Mouse (Mus musculus): Measurements from ENCODE around the gene Cldn22. TPM values are rescaled to one million over a fixed set of nuclear protein-coding genes. Genes with fewer than 3 reads are reported as not detected.
A peak's percentile ranks its signal among the peaks of the same experiment; 100 is the strongest.

Gene Cldn22
- polyA plus RNA-seq, 1 experiment from 2014 or later, result not detected

DNA sequence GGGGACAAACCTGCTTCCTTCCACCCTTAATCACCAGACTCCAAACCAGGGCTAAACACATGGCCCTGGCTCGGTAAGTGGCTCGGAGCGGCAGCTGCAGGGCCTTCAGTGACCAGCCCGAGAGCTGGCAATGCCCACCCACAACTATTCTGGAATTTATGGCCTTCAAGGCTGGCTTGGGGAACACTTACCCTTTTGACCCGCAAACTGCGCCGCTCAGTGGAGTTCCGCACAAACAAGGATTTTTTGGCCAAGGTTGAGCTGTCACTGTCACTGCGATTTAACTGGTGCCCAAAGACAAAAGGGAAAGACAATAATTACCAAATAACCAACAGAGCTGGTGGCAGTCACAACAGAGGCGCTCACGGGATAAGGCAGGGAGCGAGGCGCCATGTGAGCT lies 21.7 kb downstream of the Cldn22 start:
- H3K4me2 ChIP-seq (ENCODE audit: low read depth, low read length), result no peak overlapping the region
- TF ChIP-seq CTCF (IDR thresholded peaks at IDR 0.05; ENCODE audit: low read depth) (no peak), EP300 (IDR thresholded peaks at IDR 0.05; ENCODE audit: low read depth) (no peak)
- DNase-seq (no peak), ATAC-seq (no peak)
- peaks cover 25% of the 10 kb centered on the region for H3K36me3 ChIP-seq (replicated peaks; ENCODE audit: insufficient read depth, low read length)
- no peak overlapping the region for H3K27ac ChIP-seq (ENCODE audit: low read depth)
- no peaks in the 10 kb centered on the region for H3K27me3 ChIP-seq (ENCODE audit: insufficient read depth, low read length)
- 90% methylated on average over 13 of the region's 13 CpGs for WGBS (ENCODE audit: insufficient replicate concordance)
- no peaks in the 10 kb centered on the region for H3K9me3 ChIP-seq (ENCODE audit: low read length)
- no peaks in the 10 kb centered on the region for H3K4me1 ChIP-seq (ENCODE audit: insufficient read depth)
- H3K9ac ChIP-seq (replicated peaks), result no peak overlapping the region
- no peak overlapping the region for H3K4me3 ChIP-seq (ENCODE audit: low read depth, low read length)

DNA sequence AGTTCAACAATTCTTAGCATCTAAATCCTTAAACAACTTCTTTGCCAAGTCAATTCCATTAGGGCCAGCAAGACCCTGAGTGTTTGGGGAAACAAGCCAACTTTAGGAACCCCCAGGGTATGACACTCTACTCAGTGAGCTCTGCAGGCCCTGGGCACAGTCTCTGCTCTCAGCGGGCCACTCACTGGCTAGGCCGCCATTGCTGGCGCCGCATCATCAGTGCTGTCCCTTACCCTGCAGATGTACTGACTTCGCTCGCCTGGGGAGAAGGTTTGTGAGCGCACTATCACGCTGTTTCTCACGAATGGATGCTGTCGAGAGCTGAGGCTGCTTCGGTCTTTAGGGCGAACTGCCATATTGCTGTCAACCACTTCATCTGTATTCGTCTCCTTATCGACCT lies 22.9 kb downstream of the Cldn22 start:
- WGBS (ENCODE audit: insufficient replicate concordance), result 86% methylated on average over 14 of the region's 14 CpGs
- H3K27ac ChIP-seq (ENCODE audit: low read depth), result no peak overlapping the region

DNA sequence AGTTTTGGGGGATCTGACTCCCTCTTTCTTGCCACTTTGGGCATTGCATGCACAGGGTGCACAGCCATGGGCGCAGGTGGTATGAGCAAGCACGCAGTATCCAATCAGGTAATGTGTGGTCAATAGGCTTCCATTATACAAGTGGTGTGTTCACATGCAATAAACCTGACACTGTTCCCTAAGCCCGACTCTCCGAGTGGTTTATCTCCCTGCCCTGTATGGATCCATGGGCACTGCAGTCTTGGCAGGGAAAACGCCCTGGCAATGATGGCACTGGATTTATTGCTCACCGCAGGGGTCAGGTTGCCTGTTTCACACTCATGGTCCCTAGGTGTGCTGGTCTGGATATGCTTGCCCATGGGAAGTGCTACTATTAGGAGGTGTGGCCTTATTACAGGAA lies 23.6 kb downstream of the Cldn22 start:
- TF ChIP-seq EP300 (IDR thresholded peaks at IDR 0.05; ENCODE audit: low read depth) (no peak), CTCF (IDR thresholded peaks at IDR 0.05; ENCODE audit: low read depth) (no peak)
- peaks cover 23% of the 10 kb centered on the region for H3K36me3 ChIP-seq (replicated peaks; ENCODE audit: insufficient read depth, low read length)
- 83% methylated on average over 6 of the region's 6 CpGs for WGBS (ENCODE audit: insufficient replicate concordance)
- ATAC-seq (no peak), DNase-seq (no peak)
- no peaks in the 10 kb centered on the region for H3K27me3 ChIP-seq (ENCODE audit: insufficient read depth, low read length)
- H3K4me3 ChIP-seq (ENCODE audit: low read depth, low read length), result no peak overlapping the region
- H3K9ac ChIP-seq (replicated peaks), result no peak overlapping the region
- H3K27ac ChIP-seq (ENCODE audit: low read depth), result no peak overlapping the region
- no peak overlapping the region for H3K4me2 ChIP-seq (ENCODE audit: low read depth, low read length)
- H3K9me3 ChIP-seq (ENCODE audit: low read length), result no peaks in the 10 kb centered on the region
- H3K4me1 ChIP-seq (ENCODE audit: insufficient read depth), result no peaks in the 10 kb centered on the region

More for the DNA sequence above, 22.9 kb downstream of the Cldn22 start:
- TF ChIP-seq CTCF (IDR thresholded peaks at IDR 0.05; ENCODE audit: low read depth) (no peak), EP300 (IDR thresholded peaks at IDR 0.05; ENCODE audit: low read depth) (no peak)
- no peak overlapping the region for H3K4me2 ChIP-seq (ENCODE audit: low read depth, low read length)
- no peaks in the 10 kb centered on the region for H3K9me3 ChIP-seq (ENCODE audit: low read length)
- H3K27me3 ChIP-seq (ENCODE audit: insufficient read depth, low read length), result no peaks in the 10 kb centered on the region
- ATAC-seq, result no peak
- H3K4me1 ChIP-seq (ENCODE audit: insufficient read depth), result no peaks in the 10 kb centered on the region
- DNase-seq, result no peak
- no peak overlapping the region for H3K9ac ChIP-seq (replicated peaks)
- peaks cover 25% of the 10 kb centered on the region for H3K36me3 ChIP-seq (replicated peaks; ENCODE audit: insufficient read depth, low read length)
- H3K4me3 ChIP-seq (ENCODE audit: low read depth, low read length), result no peak overlapping the region

DNA sequence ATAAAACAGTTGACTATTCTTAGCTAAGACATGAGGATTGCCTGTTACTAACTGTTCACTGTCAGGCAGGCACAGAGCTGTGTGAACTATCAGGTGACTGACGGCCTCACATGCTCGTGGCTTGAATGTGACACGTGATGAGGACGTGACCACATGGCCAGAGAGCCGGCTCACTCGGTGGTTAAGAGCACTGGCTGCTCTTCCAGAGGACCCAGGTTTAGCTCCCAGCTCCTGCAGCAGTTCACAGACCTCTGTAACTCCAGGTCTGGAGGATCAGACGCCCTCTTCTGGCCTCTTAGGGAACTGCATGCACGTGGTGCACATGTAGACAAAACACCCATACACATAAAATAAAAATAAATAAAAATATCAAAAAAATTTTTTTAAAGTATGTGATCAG lies 25.6 kb downstream of the Cldn22 start:
- H3K36me3 ChIP-seq (replicated peaks; ENCODE audit: insufficient read depth, low read length), result peaks cover 18% of the 10 kb centered on the region
- WGBS (ENCODE audit: insufficient replicate concordance), result 71% methylated on average over 8 of the region's 8 CpGs
- DNase-seq, result no peak

DNA sequence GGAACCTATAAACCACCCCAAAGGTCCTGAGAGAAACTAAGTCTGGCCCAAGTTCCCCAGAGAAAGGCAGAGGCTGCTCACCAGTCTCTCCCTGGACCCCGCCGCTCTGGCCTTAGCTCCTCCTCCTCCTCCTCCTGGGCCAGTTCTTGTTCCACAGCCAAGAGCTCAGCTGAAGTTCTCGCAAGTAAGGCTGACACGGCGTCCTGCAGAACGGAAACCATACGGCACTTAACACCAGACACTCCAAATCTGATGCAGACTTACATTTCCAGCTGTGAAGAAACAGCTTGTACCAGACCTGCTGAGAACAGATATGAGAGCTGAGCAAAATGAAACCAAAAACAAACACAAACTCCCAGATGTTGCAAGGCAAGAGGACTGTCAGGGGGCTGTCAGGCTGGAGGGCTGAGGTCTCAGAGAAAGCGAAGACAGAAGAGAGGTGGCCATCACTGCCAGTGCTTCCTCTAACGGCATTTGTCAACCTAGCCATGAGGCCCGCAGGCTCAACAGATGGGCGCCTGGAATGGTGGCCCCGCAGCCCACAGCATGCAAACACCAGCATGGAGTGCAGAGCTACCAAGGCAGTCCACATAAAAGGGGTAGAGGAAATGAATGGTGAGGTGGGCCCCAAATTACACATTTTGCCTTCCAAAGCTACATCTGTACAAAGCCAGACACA lies 27.7 kb downstream of the Cldn22 start:
- ATAC-seq, result 0 out of 2 replicates have a peak, but pooled peaks have one; percentile 19
- 32% methylated on average over 12 of the region's 12 CpGs for WGBS (ENCODE audit: insufficient replicate concordance)
- Histone ChIP-seq H3K4me2 (ENCODE audit: low read depth, low read length) (peak overlapping the region; percentile 54), H3K9ac (replicated peaks) (no peak overlapping the region), H3K4me3 (ENCODE audit: low read depth, low read length) (peak overlapping the region; percentile 34), H3K9me3 (ENCODE audit: low read length) (no peaks in the 10 kb centered on the region), H3K36me3 (replicated peaks; ENCODE audit: insufficient read depth, low read length) (peaks cover 25% of the 10 kb centered on the region), H3K4me1 (ENCODE audit: insufficient read depth) (no peaks in the 10 kb centered on the region), H3K27me3 (ENCODE audit: insufficient read depth, low read length) (no peaks in the 10 kb centered on the region), H3K27ac (ENCODE audit: low read depth) (0 out of 2 replicates have a peak overlapping the region, but pooled peaks have one; percentile 3)
- TF ChIP-seq CTCF (IDR thresholded peaks at IDR 0.05; ENCODE audit: low read depth) (no peak), EP300 (IDR thresholded peaks at IDR 0.05; ENCODE audit: low read depth) (no peak)
- DNase-seq, result peak; percentile 31

More for the DNA sequence above, 25.6 kb downstream of the Cldn22 start:
- Histone ChIP-seq H3K27ac (ENCODE audit: low read depth) (no peak overlapping the region), H3K9ac (replicated peaks) (no peak overlapping the region), H3K4me2 (ENCODE audit: low read depth, low read length) (no peak overlapping the region), H3K27me3 (ENCODE audit: insufficient read depth, low read length) (no peaks in the 10 kb centered on the region), H3K4me1 (ENCODE audit: insufficient read depth) (no peaks in the 10 kb centered on the region), H3K9me3 (ENCODE audit: low read length) (no peaks in the 10 kb centered on the region), H3K4me3 (ENCODE audit: low read depth, low read length) (no peak overlapping the region)
- TF ChIP-seq CTCF (IDR thresholded peaks at IDR 0.05; ENCODE audit: low read depth) (peak; percentile 53), EP300 (IDR thresholded peaks at IDR 0.05; ENCODE audit: low read depth) (no peak)
- ATAC-seq, result no peak

DNA sequence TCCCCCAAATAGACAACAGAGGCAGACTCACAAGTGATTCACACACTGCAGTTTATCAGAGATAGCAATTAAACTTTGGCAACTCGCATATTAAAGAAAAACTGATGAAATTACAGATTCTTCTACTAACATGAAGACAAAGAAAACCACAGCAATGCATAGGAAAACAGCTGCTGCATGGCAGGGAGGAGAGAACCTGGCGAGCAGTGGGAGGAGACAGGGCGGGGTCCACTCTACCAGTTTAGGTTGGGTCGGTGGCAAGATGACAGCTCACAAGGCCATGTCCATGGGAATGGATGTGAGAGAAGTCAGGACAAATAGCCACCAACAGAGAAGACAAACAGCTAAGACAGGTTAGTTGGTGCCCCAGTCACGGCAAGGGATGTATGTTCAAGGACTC lies 28.5 kb downstream of the Cldn22 start:
- Histone ChIP-seq H3K4me1 (ENCODE audit: insufficient read depth) (no peaks in the 10 kb centered on the region), H3K9ac (replicated peaks) (no peak overlapping the region), H3K36me3 (replicated peaks; ENCODE audit: insufficient read depth, low read length) (peaks cover 21% of the 10 kb centered on the region), H3K9me3 (ENCODE audit: low read length) (no peaks in the 10 kb centered on the region), H3K4me2 (ENCODE audit: low read depth, low read length) (no peak overlapping the region), H3K27me3 (ENCODE audit: insufficient read depth, low read length) (no peaks in the 10 kb centered on the region), H3K27ac (ENCODE audit: low read depth) (no peak overlapping the region), H3K4me3 (ENCODE audit: low read depth, low read length) (no peak overlapping the region)
- DNase-seq (no peak), ATAC-seq (no peak)
- no peak for TF ChIP-seq CTCF (IDR thresholded peaks at IDR 0.05; ENCODE audit: low read depth)
- TF ChIP-seq EP300 (IDR thresholded peaks at IDR 0.05; ENCODE audit: low read depth), result no peak
- WGBS (ENCODE audit: insufficient replicate concordance), result 61% methylated on average over 5 of the region's 5 CpGs
